Mouse (Mus musculus): ENCODE results near the gene Capzb. TPM values are rescaled to one million over a fixed set of nuclear protein-coding genes. Genes with fewer than 3 reads are reported as not detected.

The Capzb gene
- polyA plus RNA-seq, 1 experiment from 2014 or later: 153 TPM

DNA sequence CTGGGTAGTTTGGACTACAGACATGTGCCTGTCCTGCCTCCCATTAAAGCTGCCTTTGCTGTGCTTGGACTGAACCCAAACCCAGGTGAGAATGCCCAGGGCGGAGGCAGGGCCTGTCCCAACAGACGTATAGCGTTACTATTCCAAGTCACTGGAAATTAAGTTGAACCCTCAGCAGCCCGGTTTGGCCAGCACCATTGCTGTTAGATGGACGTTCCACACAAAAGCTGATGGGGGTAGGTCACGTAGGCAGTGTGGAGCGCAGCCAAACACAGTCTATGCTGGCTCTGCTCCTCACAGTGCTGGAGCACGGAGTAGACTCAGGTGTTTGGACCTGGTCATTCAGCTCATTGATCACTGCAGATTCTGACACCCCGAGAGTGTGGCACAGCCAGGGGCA, 60.5 kb downstream of the Capzb start:
- 78% methylated on average over 9 of the region's 9 CpGs for WGBS (ENCODE audit: insufficient replicate concordance)
- Histone ChIP-seq H3K4me3 (replicated peaks) (no peak overlapping the region), H3K27me3 (no peaks in the 10 kb centered on the region), H3K27ac (replicated peaks) (no peak overlapping the region), H3K36me3 (replicated peaks) (peaks cover 27% of the 10 kb centered on the region), H3K4me1 (replicated peaks) (peaks cover 27% of the 10 kb centered on the region), H3K4me2 (no peak overlapping the region), H3K9me3 (replicated peaks) (no peaks in the 10 kb centered on the region), H3K9ac (no peak overlapping the region)
- no peak for ATAC-seq (ENCODE audit: insufficient read depth)

GRCm38 (mm10) chr4:139256146-139256545, 63.4 kb downstream of the Capzb start:
- ATAC-seq (ENCODE audit: insufficient read depth): no peak
- Histone ChIP-seq H3K27ac (replicated peaks) (no peak overlapping the region), H3K9ac (no peak overlapping the region), H3K9me3 (replicated peaks) (no peaks in the 10 kb centered on the region), H3K4me1 (replicated peaks) (peaks cover 8% of the 10 kb centered on the region), H3K36me3 (replicated peaks) (peaks cover 53% of the 10 kb centered on the region), H3K4me2 (no peak overlapping the region), H3K4me3 (replicated peaks) (no peak overlapping the region), H3K27me3 (no peaks in the 10 kb centered on the region)
- WGBS (ENCODE audit: insufficient replicate concordance): 72% methylated on average over 4 of the region's 4 CpGs

DNA sequence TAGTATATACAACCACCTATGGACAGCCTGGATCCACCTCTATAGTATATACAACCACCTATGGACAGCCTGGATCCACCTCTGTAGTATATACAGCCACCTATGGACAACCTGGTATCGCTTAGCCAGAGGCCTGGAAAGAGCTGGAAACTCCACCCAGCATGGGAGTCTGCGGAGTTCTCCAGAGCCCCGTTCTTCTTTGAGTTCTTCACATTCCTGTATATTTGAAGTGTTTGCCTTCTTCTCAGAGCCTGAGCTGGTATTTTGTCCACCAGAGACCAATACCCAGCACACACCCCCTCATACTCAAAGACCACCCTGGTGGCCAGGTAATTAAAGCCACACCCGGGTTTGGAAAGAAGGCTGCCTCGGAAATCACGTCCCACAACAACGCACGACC, 64.0 kb downstream of the Capzb start:
- Histone ChIP-seq H3K27ac (replicated peaks) (no peak overlapping the region), H3K9ac (no peak overlapping the region), H3K36me3 (replicated peaks) (peaks cover 59% of the 10 kb centered on the region), H3K4me2 (no peak overlapping the region), H3K4me3 (replicated peaks) (no peak overlapping the region), H3K4me1 (replicated peaks) (peaks cover 2% of the 10 kb centered on the region), H3K27me3 (no peaks in the 10 kb centered on the region), H3K9me3 (replicated peaks) (no peaks in the 10 kb centered on the region)
- 85% methylated on average over 8 of the region's 8 CpGs for WGBS (ENCODE audit: insufficient replicate concordance)
- ATAC-seq (ENCODE audit: insufficient read depth): no peak

- Histone ChIP-seq H3K4me1 (replicated peaks) (no peaks in the 10 kb centered on the region), H3K27me3 (no peaks in the 10 kb centered on the region), H3K9ac (no peak overlapping the region), H3K27ac (replicated peaks) (no peak overlapping the region), H3K36me3 (replicated peaks) (peaks cover 80% of the 10 kb centered on the region), H3K9me3 (replicated peaks) (no peaks in the 10 kb centered on the region), H3K4me3 (replicated peaks) (no peak overlapping the region), H3K4me2 (no peak overlapping the region)
- 67% methylated on average over 6 of the region's 6 CpGs for WGBS (ENCODE audit: insufficient replicate concordance)
- ATAC-seq (ENCODE audit: insufficient read depth): no peak
These were observed 66.1 kb downstream of the Capzb start for GRCm38 (mm10) chr4:139258621-139259301.

DNA sequence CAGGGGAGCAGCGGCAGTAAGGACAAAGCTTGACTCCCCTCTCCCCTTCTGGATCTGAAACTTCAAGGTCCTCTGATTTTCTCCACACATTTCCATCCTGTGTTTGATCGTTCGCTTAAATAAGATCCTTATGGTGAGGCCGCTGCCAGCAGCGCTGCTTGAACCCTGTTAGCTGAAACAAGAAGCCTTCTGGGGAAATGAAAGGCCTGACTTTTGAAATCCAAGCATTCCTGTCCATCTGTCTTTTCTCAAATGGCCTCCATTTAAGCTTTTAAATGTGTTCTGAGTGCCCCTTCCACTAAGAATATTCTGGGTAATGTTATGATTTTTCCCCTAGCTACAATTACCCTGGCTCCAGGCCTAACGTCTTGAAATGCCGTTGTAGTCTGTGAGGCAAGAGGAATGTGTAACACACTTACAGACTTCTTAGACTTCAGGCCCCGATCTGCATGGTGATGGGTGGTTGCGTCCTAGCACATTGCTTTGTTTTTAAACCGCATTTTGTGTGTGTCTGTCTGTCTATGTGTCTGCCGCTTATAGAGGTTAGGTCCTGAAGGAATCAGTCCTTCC, 66.7 kb downstream of the Capzb start:
- no peak overlapping the region for H3K27ac ChIP-seq (replicated peaks)
- H3K27me3 ChIP-seq: no peaks in the 10 kb centered on the region
- no peak overlapping the region for H3K4me3 ChIP-seq (replicated peaks)
- no peak for ATAC-seq (ENCODE audit: insufficient read depth)
- H3K4me2 ChIP-seq: no peak overlapping the region
- no peaks in the 10 kb centered on the region for H3K4me1 ChIP-seq (replicated peaks)
- 79% methylated on average over 11 of the region's 11 CpGs for WGBS (ENCODE audit: insufficient replicate concordance)
- no peaks in the 10 kb centered on the region for H3K9me3 ChIP-seq (replicated peaks)
- H3K36me3 ChIP-seq (replicated peaks): peaks cover 86% of the 10 kb centered on the region
- H3K9ac ChIP-seq: no peak overlapping the region

DNA sequence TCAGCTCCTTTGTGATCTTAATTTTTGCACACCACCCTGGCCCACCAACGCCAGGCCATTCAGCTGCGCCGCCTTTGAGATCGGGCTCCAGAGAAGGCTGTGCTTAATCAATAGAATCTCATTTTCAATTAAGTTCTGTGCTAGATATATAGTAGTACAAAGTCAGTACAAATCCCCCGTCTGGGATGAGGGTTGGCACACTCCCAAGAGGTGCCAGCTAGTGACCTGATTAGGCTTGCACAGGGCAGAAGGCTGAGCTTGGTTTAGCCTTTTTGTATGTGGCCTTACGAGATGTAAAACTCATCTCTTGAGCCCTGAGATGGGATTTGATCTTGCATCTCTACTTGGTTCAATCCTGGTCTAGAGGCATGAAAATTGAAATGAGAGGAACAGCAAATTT, 70.3 kb downstream of the Capzb start:
- no peak overlapping the region for H3K27ac ChIP-seq (replicated peaks)
- H3K4me2 ChIP-seq: no peak overlapping the region
- H3K9ac ChIP-seq: no peak overlapping the region
- H3K9me3 ChIP-seq (replicated peaks): no peaks in the 10 kb centered on the region
- H3K36me3 ChIP-seq (replicated peaks): peaks cover 82% of the 10 kb centered on the region
- ATAC-seq (ENCODE audit: insufficient read depth): no peak
- H3K4me1 ChIP-seq (replicated peaks): no peaks in the 10 kb centered on the region
- WGBS (ENCODE audit: insufficient replicate concordance): 87% methylated on average over 6 of the region's 6 CpGs
- H3K4me3 ChIP-seq (replicated peaks): no peak overlapping the region
- no peaks in the 10 kb centered on the region for H3K27me3 ChIP-seq

DNA sequence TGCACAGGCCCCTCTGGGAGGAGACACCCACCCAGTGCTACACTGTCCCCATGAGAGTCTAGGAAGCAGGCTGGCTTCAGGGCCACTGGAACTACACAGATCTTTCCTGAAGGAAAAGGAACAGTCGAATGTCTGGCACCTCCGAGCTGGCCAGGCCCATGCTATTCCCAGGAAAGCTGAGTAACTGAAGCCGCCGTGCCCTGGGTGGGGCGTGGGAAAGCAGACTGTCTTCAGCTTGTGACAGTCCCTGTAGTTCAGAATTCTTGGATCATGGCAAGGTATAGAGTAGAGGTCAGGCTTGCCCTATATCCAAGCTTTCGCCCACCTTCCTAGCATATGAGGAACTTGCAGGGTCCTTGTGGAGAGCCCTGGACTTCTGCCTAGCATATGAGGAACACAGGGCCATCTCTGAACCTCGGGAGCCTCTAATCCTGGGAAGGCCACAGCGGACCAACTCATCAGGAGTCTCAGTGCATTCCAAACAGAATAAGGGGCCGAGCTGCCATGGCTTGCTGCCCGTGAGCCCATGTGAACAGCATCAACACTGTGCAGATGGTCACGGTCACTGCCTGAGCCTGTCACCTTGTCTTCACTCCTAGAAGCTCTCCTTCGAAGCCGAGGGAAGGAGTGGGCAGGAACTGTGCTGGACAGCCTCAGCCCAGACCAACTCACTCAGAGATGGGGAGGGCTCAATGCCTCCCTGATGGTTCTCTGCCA, 73.2 kb downstream of the Capzb start:
- WGBS (ENCODE audit: insufficient replicate concordance): 80% methylated on average over 13 of the region's 13 CpGs
- no peak overlapping the region for H3K27ac ChIP-seq (replicated peaks)
- H3K9ac ChIP-seq: no peak overlapping the region
- H3K36me3 ChIP-seq (replicated peaks): peaks cover 66% of the 10 kb centered on the region
- H3K4me3 ChIP-seq (replicated peaks): no peak overlapping the region
- no peak overlapping the region for H3K4me2 ChIP-seq
- H3K9me3 ChIP-seq (replicated peaks): no peaks in the 10 kb centered on the region
- no peaks in the 10 kb centered on the region for H3K4me1 ChIP-seq (replicated peaks)
- H3K27me3 ChIP-seq: no peaks in the 10 kb centered on the region
- ATAC-seq (ENCODE audit: insufficient read depth): no peak

- Histone ChIP-seq H3K4me1 (replicated peaks) (no peaks in the 10 kb centered on the region; the same call in 1 of the 2 replicates), H3K9ac (no peak overlapping the region), H3K36me3 (replicated peaks) (peaks cover 61% of the 10 kb centered on the region), H3K4me2 (no peak overlapping the region), H3K27ac (replicated peaks) (no peak overlapping the region), H3K4me3 (replicated peaks) (no peak overlapping the region), H3K27me3 (no peaks in the 10 kb centered on the region), H3K9me3 (replicated peaks) (no peaks in the 10 kb centered on the region)
- 78% methylated on average over 7 of the region's 7 CpGs for WGBS (ENCODE audit: insufficient replicate concordance)
- no peak for ATAC-seq (ENCODE audit: insufficient read depth)
These were observed 73.8 kb downstream of the Capzb start for GRCm38 (mm10) chr4:139266500-139266865.

- ATAC-seq (ENCODE audit: insufficient read depth): no peak
- Histone ChIP-seq H3K36me3 (replicated peaks) (peaks cover 55% of the 10 kb centered on the region), H3K4me3 (replicated peaks) (no peak overlapping the region), H3K4me2 (no peak overlapping the region), H3K9me3 (replicated peaks) (no peaks in the 10 kb centered on the region), H3K27me3 (no peaks in the 10 kb centered on the region), H3K27ac (replicated peaks) (no peak overlapping the region), H3K4me1 (replicated peaks) (no peaks in the 10 kb centered on the region; the same call in 1 of the 2 replicates), H3K9ac (no peak overlapping the region)
- 72% methylated on average over 3 of the region's 3 CpGs for WGBS (ENCODE audit: insufficient replicate concordance)
These were observed 74.6 kb downstream of the Capzb start for GRCm38 (mm10) chr4:139267335-139267734.

- H3K4me2 ChIP-seq: no peak overlapping the region
- ATAC-seq (ENCODE audit: insufficient read depth): no peak
- H3K9me3 ChIP-seq (replicated peaks): no peaks in the 10 kb centered on the region
- no peak overlapping the region for H3K27ac ChIP-seq (replicated peaks)
- H3K4me3 ChIP-seq (replicated peaks): no peak overlapping the region
- peaks cover 46% of the 10 kb centered on the region for H3K36me3 ChIP-seq (replicated peaks)
- WGBS (ENCODE audit: insufficient replicate concordance): 75% methylated on average over 1 of the region's 1 CpGs
- no peaks in the 10 kb centered on the region for H3K27me3 ChIP-seq
- H3K4me1 ChIP-seq (replicated peaks): no peaks in the 10 kb centered on the region; the same call in 1 of the 2 replicates
- no peak overlapping the region for H3K9ac ChIP-seq
These were observed 75.5 kb downstream of the Capzb start for GRCm38 (mm10) chr4:139268242-139268641.

DNA sequence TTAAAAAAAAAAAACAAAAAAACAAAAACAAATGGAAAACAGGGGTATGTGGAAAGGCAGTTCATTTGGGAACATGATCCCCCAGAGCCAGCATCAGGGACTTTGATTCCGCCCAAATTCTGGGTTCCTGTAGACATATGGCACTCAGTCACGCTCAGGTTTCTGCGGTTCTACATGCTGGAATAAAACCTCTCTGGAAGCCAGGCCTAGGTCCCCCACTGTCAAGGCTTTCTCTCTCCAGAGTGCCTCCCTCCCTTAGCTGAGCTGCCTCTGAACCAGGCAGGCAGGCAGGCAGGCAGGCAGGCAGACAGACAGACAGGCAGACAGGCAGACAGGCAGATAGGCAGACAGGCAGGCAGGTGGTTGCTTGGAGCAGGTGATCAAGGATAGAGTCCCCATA, 77.5 kb downstream of the Capzb start:
- Histone ChIP-seq H3K36me3 (replicated peaks) (peaks cover 38% of the 10 kb centered on the region), H3K4me3 (replicated peaks) (no peak overlapping the region), H3K9ac (no peak overlapping the region), H3K27ac (replicated peaks) (no peak overlapping the region), H3K4me1 (replicated peaks) (no peaks in the 10 kb centered on the region; the same call in 1 of the 2 replicates), H3K27me3 (no peaks in the 10 kb centered on the region), H3K9me3 (replicated peaks) (no peaks in the 10 kb centered on the region), H3K4me2 (no peak overlapping the region)
- ATAC-seq (ENCODE audit: insufficient read depth): no peak
- 84% methylated on average over 3 of the region's 3 CpGs for WGBS (ENCODE audit: insufficient replicate concordance)
